Mouse (Mus musculus) c-Kit-positive CD71-negative TER-119-negative erythroid progenitor cells, embryonic 14.5 days (primary cell): ENCODE data around the gene Slc5a2.

Experiments
- DNase-seq: peaks from one replicate; pipeline ENCODE4 v3.0.0-alpha.2; 2013; ENCODE audit warnings: low read depth

Gene Slc5a2

GRCm38 (mm10) chr7:128265411-128265810, at the start of gene Slc5a2:
Gene Slc5a2, plus strand, starts transcription at chr7:128265657.
- DNase-seq = no peak

- DNase-seq = no peak
Measured at GRCm38 (mm10) chr7:128219952-128220351, 45.5 kb upstream of the Slc5a2 start.

GRCm38 (mm10) chr7:128220936-128221335, 44.5 kb upstream of the Slc5a2 start:
- DNase-seq = no peak

- peak; percentile 55 for DNase-seq
Measured at GRCm38 (mm10) chr7:128231741-128232140, 33.7 kb upstream of the Slc5a2 start.

- DNase-seq = no peak
Measured at GRCm38 (mm10) chr7:128234796-128235195, 30.7 kb upstream of the Slc5a2 start.

GRCm38 (mm10) chr7:128235481-128235880, 30.0 kb upstream of the Slc5a2 start:
- DNase-seq = no peak

- DNase-seq = no peak
Measured at GRCm38 (mm10) chr7:128236426-128236825, 29.0 kb upstream of the Slc5a2 start.

GRCm38 (mm10) chr7:128236856-128237592, 28.4 kb upstream of the Slc5a2 start, which contains the start of gene Armc5:
Gene Armc5, plus strand, starts transcription at chr7:128237342.
- DNase-seq = peak; percentile 69

- DNase-seq = no peak
Measured at GRCm38 (mm10) chr7:128237593-128237926, 27.9 kb upstream of the Slc5a2 start.

- DNase-seq = peak; percentile 100
Measured at GRCm38 (mm10) chr7:128237927-128238778, 27.3 kb upstream of the Slc5a2 start, which contains the start of gene 9130023H24Rik. Gene 9130023H24Rik, minus strand, starts transcription at chr7:128238031.

GRCm38 (mm10) chr7:128238991-128239390, 26.5 kb upstream of the Slc5a2 start:
- DNase-seq = peak; percentile 46

- no peak for DNase-seq
Measured at GRCm38 (mm10) chr7:128240131-128240784, 25.2 kb upstream of the Slc5a2 start.

- no peak for DNase-seq
Measured at GRCm38 (mm10) chr7:128242331-128242730, 23.1 kb upstream of the Slc5a2 start.

- DNase-seq = no peak
Measured at GRCm38 (mm10) chr7:128243921-128244320, 21.5 kb upstream of the Slc5a2 start.

- DNase-seq = no peak
Measured at GRCm38 (mm10) chr7:128244410-128245025, 20.9 kb upstream of the Slc5a2 start.

GRCm38 (mm10) chr7:128245547-128245946, 19.9 kb upstream of the Slc5a2 start:
- no peak for DNase-seq

GRCm38 (mm10) chr7:128246496-128247391, 18.7 kb upstream of the Slc5a2 start, which contains the start of gene Tgfb1i1:
Gene Tgfb1i1, plus strand, starts transcription at chr7:128246812.
- no peak for DNase-seq

- DNase-seq = peak; percentile 70
Measured at GRCm38 (mm10) chr7:128247443-128247842, 18.0 kb upstream of the Slc5a2 start.

GRCm38 (mm10) chr7:128248081-128249042, 17.1 kb upstream of the Slc5a2 start:
- DNase-seq = no peak

- no peak for DNase-seq
Measured at GRCm38 (mm10) chr7:128249998-128250397, 15.5 kb upstream of the Slc5a2 start.
